Mouse (Mus musculus) frontal cortex, postnatal 25 days (tissue): ENCODE measurements around the gene Vmac.
A peak's percentile ranks its signal among the peaks of the same experiment; 100 is the strongest.

Experiments used
- DNase-seq, 2 experiments: peaks; one replicate each; pipeline ENCODE4 v3.0.0; 2022; ENCODE audit warnings: low spot score in 2 of 2

Gene Vmac

GRCm38 (mm10) chr17:56717363-56718058, at the start of gene Vmac, which contains the start of gene Ndufa11:
Gene Vmac (minus strand): TSS chr17:56718022.
Gene Ndufa11 (plus strand): TSS chr17:56717767.
- DNase-seq = peak; percentile 90 to 93

- DNase-seq = no peak
Measured at GRCm38 (mm10) chr17:56766631-56767405, 49.0 kb upstream of the Vmac start.

- no peak for DNase-seq
Measured at GRCm38 (mm10) chr17:56765431-56765830, 47.6 kb upstream of the Vmac start.

GRCm38 (mm10) chr17:56764474-56765354, 46.9 kb upstream of the Vmac start, which contains the start of gene Dus3l:
Gene Dus3l (plus strand): TSS chr17:56764757.
- DNase-seq = peak; percentile 83 to 85

GRCm38 (mm10) chr17:56763741-56764250, 46.0 kb upstream of the Vmac start:
- DNase-seq = no peak

GRCm38 (mm10) chr17:56762769-56763731, 45.2 kb upstream of the Vmac start:
- DNase-seq = peak; percentile 46 to 59

- peak; percentile 65 to 79 for DNase-seq
Measured at GRCm38 (mm10) chr17:56761991-56762410, 44.2 kb upstream of the Vmac start.

- no peak for DNase-seq
Measured at GRCm38 (mm10) chr17:56761077-56761476, 43.3 kb upstream of the Vmac start.

GRCm38 (mm10) chr17:56759261-56759660, 41.4 kb upstream of the Vmac start:
- no peak for DNase-seq

- peak in 1 of 2 experiments; percentile 59 for DNase-seq
Measured at GRCm38 (mm10) chr17:56758132-56758531, 40.3 kb upstream of the Vmac start.

GRCm38 (mm10) chr17:56757416-56758123, 39.7 kb upstream of the Vmac start, which contains the start of gene Nrtn:
Gene Nrtn (minus strand): TSS chr17:56757530.
- peak in 1 of 2 experiments; percentile 54 for DNase-seq

- no peak for DNase-seq
Measured at GRCm38 (mm10) chr17:56756703-56757399, 39.0 kb upstream of the Vmac start.

- DNase-seq = no peak
Measured at GRCm38 (mm10) chr17:56754271-56755185, 36.7 kb upstream of the Vmac start.

GRCm38 (mm10) chr17:56753452-56753851, 35.6 kb upstream of the Vmac start:
- no peak for DNase-seq

GRCm38 (mm10) chr17:56751404-56752072, 33.7 kb upstream of the Vmac start:
- no peak for DNase-seq

GRCm38 (mm10) chr17:56744173-56744572, 26.4 kb upstream of the Vmac start:
- no peak for DNase-seq

GRCm38 (mm10) chr17:56740788-56741160, 23.0 kb upstream of the Vmac start:
- DNase-seq = no peak
